Mouse (Mus musculus): Measurements from ENCODE around the gene Adcy5.

The Adcy5 gene

GRCm38 (mm10) chr16:35317460-35317859 lies 162.8 kb downstream of the Adcy5 start:
- DNase-seq (ENCODE audit: low read depth, low spot score), result no peak

GRCm38 (mm10) chr16:35318397-35318796 lies 163.7 kb downstream of the Adcy5 start:
- no peak for DNase-seq (ENCODE audit: low read depth, low spot score)

- no peak for DNase-seq (ENCODE audit: low read depth, low spot score)
Measured at GRCm38 (mm10) chr16:35319335-35319734, 164.7 kb downstream of the Adcy5 start.

DNA sequence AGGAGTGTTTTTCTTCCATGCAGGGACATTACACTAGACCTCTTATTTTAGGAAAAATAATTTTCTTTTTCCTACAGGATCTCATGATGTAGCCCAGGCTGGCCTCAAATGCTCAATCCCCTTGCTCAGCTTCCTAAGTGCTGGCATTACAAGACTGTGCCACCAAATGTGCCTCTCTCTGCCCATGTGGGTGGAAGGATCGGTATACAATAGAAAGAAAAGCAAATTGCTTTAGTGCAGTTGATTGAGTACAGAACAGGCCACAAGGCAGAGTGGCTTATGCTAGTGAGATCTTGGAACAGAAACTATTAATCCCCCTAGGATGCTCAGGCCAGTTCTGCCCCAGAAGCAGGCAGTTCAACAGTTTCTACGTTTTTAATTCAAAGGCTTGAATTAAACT lies 165.1 kb downstream of the Adcy5 start:
- no peak for DNase-seq (ENCODE audit: low read depth, low spot score)

DNA sequence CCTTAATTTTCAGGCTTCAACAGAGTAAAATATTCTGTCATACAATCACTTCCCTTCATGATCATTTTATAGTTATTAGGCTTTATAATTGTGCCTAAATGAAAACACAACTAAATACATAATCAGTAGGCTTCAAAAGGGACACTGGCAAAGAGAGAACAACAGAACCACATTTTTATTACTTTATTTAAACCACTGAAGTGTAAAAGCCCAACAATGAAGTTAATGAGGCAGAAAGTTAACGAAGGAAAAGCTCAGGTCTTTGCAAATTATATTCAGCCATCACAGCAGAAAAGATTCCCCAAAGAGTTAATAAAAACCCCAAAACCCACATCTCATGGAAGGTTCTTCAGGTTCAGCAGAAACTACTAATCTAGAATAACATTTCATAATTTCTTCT lies 175.8 kb downstream of the Adcy5 start:
- DNase-seq (ENCODE audit: low read depth, low spot score), result no peak
